Mouse (Mus musculus) stomach, adult 2 months (tissue): ENCODE measurements around the gene Aebp1. TPM values are rescaled to one million over a fixed set of nuclear protein-coding genes. Genes with fewer than 3 reads are reported as not detected.

Experiments
- polyA plus RNA-seq: library from polyadenylated mRNA; depleted of rRNA; stranded (reverse); fragments of >200 nt; gene quantifications from 2 replicates; pipeline ENCODE4 v1.2.3, GENCODE M21; 2012; rRNA removed

Gene Aebp1
- polyA plus RNA-seq, result 26.3 and 26.5 TPM in 2 replicates

DNA sequence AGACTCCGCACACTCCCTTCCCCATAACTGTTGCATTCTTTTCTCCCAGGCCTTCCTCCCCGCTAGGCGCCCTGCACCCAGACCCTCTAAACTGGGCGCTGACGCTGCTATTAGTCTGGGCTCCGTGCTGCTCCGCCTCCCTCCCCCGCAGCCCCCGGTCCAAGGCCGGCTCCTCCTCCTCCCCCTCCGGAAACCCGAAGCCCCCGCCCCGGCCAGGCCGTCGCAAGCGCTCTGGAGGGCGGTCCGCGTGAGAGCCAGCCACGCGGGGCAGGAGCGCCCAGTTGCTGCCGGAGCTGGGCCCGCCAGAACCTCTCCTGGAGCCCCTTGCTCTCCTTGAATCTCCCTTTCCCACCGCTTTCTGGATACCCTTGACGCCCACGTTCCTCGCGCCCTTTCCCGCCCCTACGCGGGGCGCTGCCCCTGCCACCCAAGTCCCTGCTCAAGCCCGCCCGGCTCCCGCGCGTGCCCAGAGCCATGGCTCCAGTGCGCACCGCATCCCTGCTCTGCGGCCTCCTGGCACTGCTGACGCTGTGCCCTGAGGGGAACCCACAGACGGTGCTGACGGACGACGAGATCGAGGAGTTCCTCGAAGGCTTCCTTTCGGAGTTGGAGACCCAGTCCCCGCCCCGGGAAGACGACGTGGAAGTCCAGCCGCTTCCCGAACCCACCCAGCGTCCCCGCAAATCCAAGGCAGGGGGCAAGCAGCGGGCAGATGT is at the start of gene Aebp1:
TSS of gene Aebp1 (plus strand) at position 270 of the 716 bp plus-strand sequence.

DNA sequence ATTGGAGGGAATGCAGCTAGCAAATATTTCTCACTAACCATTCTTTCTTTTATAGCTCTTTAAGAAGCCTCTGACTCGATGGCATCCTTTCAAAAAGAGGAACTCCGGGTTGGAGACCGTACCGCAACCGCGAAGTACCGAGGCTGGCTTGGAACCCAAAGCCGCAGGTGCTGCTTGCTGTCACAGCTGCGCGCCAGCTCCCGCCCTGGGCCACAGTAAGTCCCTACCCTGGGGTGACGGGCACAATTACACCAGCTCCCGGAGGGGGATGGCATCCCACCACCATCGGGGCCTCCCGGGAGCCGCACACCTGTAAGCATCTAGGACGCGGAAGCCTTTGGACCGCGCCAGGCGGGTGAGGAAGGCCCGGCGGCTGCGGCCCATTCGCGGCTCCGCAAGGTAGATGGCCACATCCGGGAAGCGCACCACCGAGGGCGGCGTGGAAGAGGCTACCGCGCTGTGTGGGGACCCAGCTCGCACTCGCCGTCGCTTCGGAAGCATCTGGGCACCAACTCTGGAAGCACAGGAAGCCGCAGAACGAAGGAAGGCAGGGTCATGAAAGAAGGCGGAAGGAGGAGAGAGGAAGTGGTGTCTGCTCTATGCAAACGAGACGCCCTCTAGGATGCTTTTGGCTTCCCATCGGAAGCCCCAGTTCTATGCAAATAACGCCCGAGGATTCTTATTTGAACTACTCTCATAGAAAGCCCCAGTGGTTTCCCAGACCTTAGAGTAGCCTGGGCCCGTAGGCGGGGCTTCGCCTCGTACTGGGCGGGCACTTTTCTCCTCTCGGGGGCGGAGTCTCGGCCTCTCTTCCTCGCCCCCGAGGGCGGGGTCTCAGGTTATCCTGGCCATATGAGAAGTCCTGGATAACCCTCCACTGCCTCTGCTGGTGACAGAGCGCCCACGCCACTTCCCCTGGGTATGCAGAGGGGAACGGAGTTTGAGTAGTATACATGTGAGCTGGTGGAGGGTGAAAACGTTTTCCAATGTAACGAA is 24.2 kb upstream of the Aebp1 start, which contains the start of gene Polm:
TSS of gene Polm (minus strand) at position 766 of the 996 bp plus-strand sequence.

DNA sequence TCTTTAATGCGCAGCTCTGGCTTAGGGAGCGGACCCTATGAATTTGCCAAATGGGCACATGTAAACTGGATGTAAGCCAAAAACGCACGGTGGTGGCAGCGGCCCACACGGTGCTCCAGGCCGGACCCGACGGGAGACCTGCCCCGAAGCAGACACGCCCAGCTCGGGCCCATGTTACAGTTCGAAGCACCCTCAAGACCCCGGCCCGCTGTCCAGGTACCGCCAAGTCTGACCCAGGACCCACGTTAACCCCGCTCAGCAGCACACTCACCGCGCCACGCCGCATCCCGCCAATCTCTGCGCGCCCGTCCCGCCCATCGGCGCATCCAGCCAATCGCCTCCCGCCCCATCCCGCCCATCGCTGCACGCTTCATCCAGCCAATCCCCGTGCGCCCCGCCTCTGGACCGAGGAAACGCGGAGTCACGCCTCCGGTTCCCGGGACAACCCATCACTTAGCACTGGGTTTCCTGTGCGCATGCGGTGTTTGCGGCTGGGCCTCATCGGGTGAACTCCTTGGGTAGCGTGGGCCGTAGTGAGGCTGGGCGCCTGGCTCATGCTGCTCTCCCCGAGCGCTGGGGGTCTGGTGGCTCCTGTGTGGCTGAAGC is 16.3 kb downstream of the Aebp1 start, which contains the start of gene Pold2:
TSS of gene Pold2 (minus strand) at position 372 of the 606 bp plus-strand sequence.

DNA sequence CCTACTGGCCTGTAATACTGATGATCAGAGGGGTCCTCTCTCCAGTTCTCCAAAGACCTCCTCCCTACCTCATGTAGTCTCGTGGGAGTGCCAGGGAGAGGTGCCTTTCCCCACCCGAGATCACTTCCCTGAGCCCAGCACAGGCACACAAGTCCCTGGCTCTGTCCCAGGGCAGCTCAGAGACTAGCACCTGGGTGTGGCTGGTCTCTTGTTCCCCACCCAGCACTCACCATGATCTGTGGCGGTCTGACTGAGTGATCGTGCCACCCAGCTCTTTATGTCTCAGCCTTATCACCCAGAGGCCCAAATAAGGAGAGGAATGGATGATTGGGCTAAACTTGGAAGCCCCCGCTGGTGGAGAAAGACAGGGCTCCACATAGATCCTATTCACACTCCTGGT is 36.8 kb downstream of the Aebp1 start, which contains the start of gene Myl7:
TSS of gene Myl7 (minus strand) at position 252 of the 400 bp plus-strand sequence.

Other genes with a start within 250 kb of the Aebp1 start
- 283 and 587 TPM in 2 replicates for gene Mrps24, start 146.3 kb upstream of the Aebp1 start, polyA plus RNA-seq
- gene Urgcp, start 99.6 kb upstream of the Aebp1 start, polyA plus RNA-seq, result 8.8 and 9.2 TPM in 2 replicates
- 46.6 and 46.7 TPM in 2 replicates for gene Dbnl, start 73.5 kb upstream of the Aebp1 start, polyA plus RNA-seq
- 10.2 and 10.5 TPM in 2 replicates for gene Pgam2, start 58.2 kb upstream of the Aebp1 start, polyA plus RNA-seq
- gene Polm, start 23.9 kb upstream of the Aebp1 start, polyA plus RNA-seq, result 24.3 and 24.6 TPM in 2 replicates
- gene Pold2, start 16.3 kb downstream of the Aebp1 start, polyA plus RNA-seq, result 82.9 and 84.1 TPM in 2 replicates
- 4.4 and 4.5 TPM in 2 replicates for gene Myl7, start 36.8 kb downstream of the Aebp1 start, polyA plus RNA-seq
- gene Gck, start 88.1 kb downstream of the Aebp1 start, polyA plus RNA-seq, result 0.31 and 0.57 TPM in 2 replicates
- gene Ykt6, start 93.7 kb downstream of the Aebp1 start, polyA plus RNA-seq, result 31.5 and 33.7 TPM in 2 replicates
- 1.9 and 4.0 TPM in 2 replicates for gene Camk2b, start 204.4 kb downstream of the Aebp1 start, polyA plus RNA-seq